Mouse (Mus musculus): ENCODE results near the gene Nckap5.

DNA sequence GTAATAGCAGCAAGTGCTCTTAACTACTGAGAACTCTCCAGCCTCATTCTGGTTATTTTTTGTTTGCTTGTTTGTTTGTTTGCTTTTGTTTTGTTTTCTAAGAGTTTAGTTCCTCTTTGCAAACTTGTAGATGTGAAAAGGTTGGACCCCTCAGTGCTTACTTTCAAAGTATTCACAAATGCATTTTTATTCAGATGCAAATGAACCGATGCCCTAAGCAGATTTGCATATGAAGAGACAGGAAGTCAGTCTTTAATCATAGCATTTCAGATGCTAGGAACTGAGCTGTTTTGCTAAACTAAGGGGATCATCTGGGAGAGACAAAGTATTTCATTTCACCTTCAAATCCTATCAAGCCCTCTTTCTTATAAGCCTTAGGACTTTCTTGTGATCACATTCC, 701.5 kb downstream of the Nckap5 start:
- TF ChIP-seq CTCF (IDR thresholded peaks at IDR 0.05; ENCODE audit: control insufficient read depth, insufficient read depth, insufficient read length) (no peak), FOSL1 (IDR thresholded peaks at IDR 0.05; ENCODE audit: insufficient read depth, low read length, poor library complexity, severe bottlenecking) (no peak), CEBPB (IDR thresholded peaks at IDR 0.05; ENCODE audit: low read depth) (no peak)

All from C2C12 (cell line).